Mouse (Mus musculus) stomach, embryonic 15.5 days (tissue): ENCODE measurements at regions not wholly inside any gene's neighbourhood (a gene's known extent, or its start where the extent isn't known, plus 50 kb on each side); places are given as distances from the start of the nearest gene placed in this dataset.

Source experiments
- ATAC-seq: fragments of 200-750 bp; cut with Nextera tagmentation; 2 replicates; pipeline ENCODE4 v1.8.0; 2017; ENCODE audit warnings: low read depth, moderate number of reproducible peaks, moderate TSS enrichment; ENCODE audit not compliant: insufficient read depth, low FRiP score
- H3K27ac ChIP-seq: fragments of 300-500 bp; sonication (generic); 2 replicates; pipeline ENCODE4 v1.5.1; 2015; ENCODE audit warnings: mild to moderate bottlenecking, inconsistent platforms
- H3K27me3 ChIP-seq: fragments of 300-500 bp; sonication (generic); replicated peaks from 2 replicates; pipeline ENCODE4 v1.6.1; 2015; ENCODE audit warnings: inconsistent platforms
- H3K36me3 ChIP-seq: fragments of 300-500 bp; sonication (generic); 2 replicates; pipeline ENCODE4 v1.6.1; 2015; ENCODE audit warnings: inconsistent platforms
- H3K4me1 ChIP-seq: fragments of 300-500 bp; sonication (generic); 2 replicates; pipeline ENCODE4 v1.6.1; 2015; ENCODE audit warnings: inconsistent platforms
- H3K4me2 ChIP-seq: fragments of 300-500 bp; sonication (generic); 2 replicates; pipeline ENCODE4 v1.6.1; 2015; ENCODE audit warnings: mild to moderate bottlenecking, inconsistent platforms
- H3K4me3 ChIP-seq: fragments of 300-500 bp; sonication (generic); replicated peaks from 2 replicates; pipeline ENCODE4 v1.5.1; 2015; ENCODE audit warnings: inconsistent platforms
- H3K9ac ChIP-seq: fragments of 300-500 bp; sonication (generic); 2 replicates; pipeline ENCODE4 v1.6.1; 2015; ENCODE audit warnings: inconsistent platforms
- H3K9me3 ChIP-seq: fragments of 300-500 bp; sonication (generic); 2 replicates; pipeline ENCODE4 v1.6.1; 2016; ENCODE audit warnings: inconsistent platforms
- WGBS: fragments of 180-500 bp; shearing (Covaris S2); methylation state at CpG from one replicate; pipeline ENCODE4 v1.1.7; 2015; 5-methylcytosine and 5-hydroxymethylcytosine counted together

GRCm38 (mm10) chr17:72993134-72993533, 75.0 kb downstream of the Lbh start:
- H3K4me2 ChIP-seq = no peak overlapping the region
- H3K4me3 ChIP-seq = no peak overlapping the region
- H3K27me3 ChIP-seq = no peaks in the 10 kb centered on the region
- H3K27ac ChIP-seq = no peak overlapping the region
- H3K36me3 ChIP-seq = no peaks in the 10 kb centered on the region
- H3K9me3 ChIP-seq = no peaks in the 10 kb centered on the region
- H3K4me1 ChIP-seq = peaks cover 13% of the 10 kb centered on the region; the same call in 1 of the 2 replicates
- H3K9ac ChIP-seq = no peak overlapping the region
- ATAC-seq = no peak

DNA sequence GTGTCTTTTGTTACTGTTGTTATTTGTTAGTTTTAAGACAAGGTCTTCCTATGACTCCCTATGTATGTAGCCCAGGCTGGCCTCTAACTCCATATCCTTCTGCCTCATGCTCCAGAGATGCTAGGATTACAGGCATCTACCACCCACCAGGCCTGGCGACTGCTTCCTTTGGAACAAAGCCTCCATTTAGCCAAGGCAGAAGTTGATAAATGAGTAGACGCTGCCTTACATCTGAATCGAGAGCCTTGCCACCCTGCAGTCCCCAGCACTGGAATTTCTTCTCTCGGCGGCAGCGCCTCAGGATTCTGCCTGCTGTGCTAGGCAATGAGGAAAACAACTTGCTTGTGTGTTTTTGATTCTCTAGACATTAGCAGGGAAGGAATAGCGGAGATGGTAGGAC, 75.5 kb downstream of the Lbh start:
- Histone ChIP-seq H3K27me3 (no peaks in the 10 kb centered on the region), H3K9me3 (no peaks in the 10 kb centered on the region), H3K4me1 (peaks cover 13% of the 10 kb centered on the region; the same call in 1 of the 2 replicates), H3K9ac (no peak overlapping the region), H3K4me2 (no peak overlapping the region), H3K27ac (no peak overlapping the region), H3K4me3 (no peak overlapping the region), H3K36me3 (no peaks in the 10 kb centered on the region)
- 51% methylated on average over 7 of the region's 7 CpGs for WGBS
- ATAC-seq = no peak

GRCm38 (mm10) chr17:72996539-72996938, 78.4 kb downstream of the Lbh start:
- WGBS = 59% methylated on average over 7 of the region's 7 CpGs
- Histone ChIP-seq H3K36me3 (no peaks in the 10 kb centered on the region), H3K27me3 (no peaks in the 10 kb centered on the region), H3K27ac (no peak overlapping the region), H3K4me2 (no peak overlapping the region), H3K9ac (no peak overlapping the region), H3K9me3 (no peaks in the 10 kb centered on the region), H3K4me3 (no peak overlapping the region), H3K4me1 (peaks cover 13% of the 10 kb centered on the region; the same call in 1 of the 2 replicates)
- ATAC-seq = no peak

GRCm38 (mm10) chr17:72997301-72997921, 79.3 kb downstream of the Lbh start:
- WGBS = 24% methylated on average over 5 of the region's 5 CpGs

GRCm38 (mm10) chr17:73005100-73005499, 87.0 kb downstream of the Lbh start:
- Histone ChIP-seq H3K9ac (no peak overlapping the region), H3K36me3 (no peaks in the 10 kb centered on the region), H3K27me3 (no peaks in the 10 kb centered on the region), H3K4me2 (no peak overlapping the region), H3K9me3 (no peaks in the 10 kb centered on the region), H3K27ac (no peak overlapping the region), H3K4me1 (0 out of 2 replicates have a peak, but pooled peaks cover 3% of the 10 kb centered on the region), H3K4me3 (no peak overlapping the region)
- ATAC-seq = no peak
- 72% methylated on average over 9 of the region's 9 CpGs for WGBS

More at GRCm38 (mm10) chr17:72997301-72997921, 79.3 kb downstream of the Lbh start:
- Histone ChIP-seq H3K36me3 (no peaks in the 10 kb centered on the region), H3K27ac (peak overlapping the region; percentile 36; the same call in 1 of the 2 replicates), H3K4me3 (no peak overlapping the region), H3K4me2 (no peak overlapping the region), H3K9me3 (no peaks in the 10 kb centered on the region), H3K9ac (no peak overlapping the region), H3K27me3 (no peaks in the 10 kb centered on the region), H3K4me1 (peaks cover 13% of the 10 kb centered on the region; the same call in 1 of the 2 replicates)
- no peak for ATAC-seq

DNA sequence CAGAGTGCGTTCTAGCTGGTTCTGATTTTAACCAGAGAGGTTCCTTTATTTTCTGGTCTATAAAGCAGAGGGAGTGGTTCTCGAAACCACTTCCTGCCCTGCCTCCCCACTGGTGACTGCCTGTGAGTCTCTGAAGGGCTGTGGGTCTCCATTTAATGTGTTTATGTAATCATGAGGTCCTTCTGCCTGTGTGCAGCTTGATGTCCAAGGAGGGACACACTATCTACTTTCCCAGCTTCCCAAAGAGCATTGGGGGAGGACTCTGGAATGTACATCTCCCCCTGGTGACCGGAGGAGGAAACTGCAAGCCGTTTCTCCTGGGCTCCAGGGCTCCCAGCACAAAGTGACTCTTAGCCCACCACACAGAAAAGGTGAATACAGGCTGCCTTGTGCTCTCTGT, 90.8 kb downstream of the Lbh start:
- Histone ChIP-seq H3K9me3 (no peaks in the 10 kb centered on the region), H3K27me3 (no peaks in the 10 kb centered on the region), H3K27ac (no peak overlapping the region), H3K4me1 (0 out of 2 replicates have a peak, but pooled peaks cover 3% of the 10 kb centered on the region), H3K36me3 (no peaks in the 10 kb centered on the region), H3K9ac (no peak overlapping the region), H3K4me3 (no peak overlapping the region), H3K4me2 (no peak overlapping the region)
- WGBS = 53% methylated on average over 4 of the region's 4 CpGs
- no peak for ATAC-seq

- no peak overlapping the region for H3K4me3 ChIP-seq
- H3K4me2 ChIP-seq = no peak overlapping the region
- H3K36me3 ChIP-seq = no peaks in the 10 kb centered on the region
- H3K27me3 ChIP-seq = no peaks in the 10 kb centered on the region
- no peak for ATAC-seq
- 51% methylated on average over 4 of the region's 4 CpGs for WGBS
- no peaks in the 10 kb centered on the region for H3K9me3 ChIP-seq
- no peak overlapping the region for H3K9ac ChIP-seq
- H3K27ac ChIP-seq = peak overlapping the region; percentile 59; the same call in 1 of the 2 replicates
- H3K4me1 ChIP-seq = 0 out of 2 replicates have a peak, but pooled peaks cover 3% of the 10 kb centered on the region
These were observed 91.9 kb downstream of the Lbh start for GRCm38 (mm10) chr17:73009962-73010361.

- H3K36me3 ChIP-seq = no peaks in the 10 kb centered on the region
- no peak overlapping the region for H3K27ac ChIP-seq
- ATAC-seq = no peak
- no peak overlapping the region for H3K4me2 ChIP-seq
- no peak overlapping the region for H3K9ac ChIP-seq
- H3K4me3 ChIP-seq = no peak overlapping the region
- H3K9me3 ChIP-seq = no peaks in the 10 kb centered on the region
- H3K4me1 ChIP-seq = 0 out of 2 replicates have a peak, but pooled peaks cover 3% of the 10 kb centered on the region
- no peaks in the 10 kb centered on the region for H3K27me3 ChIP-seq
- 48% methylated on average over 6 of the region's 6 CpGs for WGBS
These were observed 94.3 kb downstream of the Lbh start for GRCm38 (mm10) chr17:73012356-73012755.

- no peak overlapping the region for H3K9ac ChIP-seq
- no peak overlapping the region for H3K4me2 ChIP-seq
- no peak overlapping the region for H3K27ac ChIP-seq
- H3K27me3 ChIP-seq = no peaks in the 10 kb centered on the region
- 0 out of 2 replicates have a peak, but pooled peaks cover 3% of the 10 kb centered on the region for H3K4me1 ChIP-seq
- no peak for ATAC-seq
- WGBS = 57% methylated on average over 5 of the region's 5 CpGs
- H3K9me3 ChIP-seq = no peaks in the 10 kb centered on the region
- H3K36me3 ChIP-seq = no peaks in the 10 kb centered on the region
- H3K4me3 ChIP-seq = no peak overlapping the region
These were observed 94.8 kb upstream of the Lclat1 start for GRCm38 (mm10) chr17:73012954-73013353.

- Histone ChIP-seq H3K36me3 (no peaks in the 10 kb centered on the region), H3K9ac (no peak overlapping the region), H3K4me2 (no peak overlapping the region), H3K9me3 (no peaks in the 10 kb centered on the region), H3K4me1 (no peaks in the 10 kb centered on the region), H3K4me3 (no peak overlapping the region), H3K27ac (no peak overlapping the region), H3K27me3 (no peaks in the 10 kb centered on the region)
- 58% methylated on average over 9 of the region's 9 CpGs for WGBS
- no peak for ATAC-seq
These were observed 93.5 kb upstream of the Lclat1 start for GRCm38 (mm10) chr17:73014090-73014853.

GRCm38 (mm10) chr17:73017173-73017572, 90.6 kb upstream of the Lclat1 start:
- ATAC-seq = no peak

GRCm38 (mm10) chr17:73022630-73023051, 85.1 kb upstream of the Lclat1 start:
- Histone ChIP-seq H3K9me3 (no peaks in the 10 kb centered on the region), H3K36me3 (no peaks in the 10 kb centered on the region), H3K9ac (no peak overlapping the region), H3K27me3 (no peaks in the 10 kb centered on the region), H3K4me3 (no peak overlapping the region), H3K4me1 (peaks cover 10% of the 10 kb centered on the region), H3K27ac (peak overlapping the region; percentile 71), H3K4me2 (no peak overlapping the region)
- ATAC-seq = peak; percentile 81; the same call in 1 of the 2 replicates
- WGBS = 29% methylated on average over 8 of the region's 8 CpGs

More at GRCm38 (mm10) chr17:73017173-73017572, 90.6 kb upstream of the Lclat1 start:
- Histone ChIP-seq H3K4me2 (no peak overlapping the region), H3K9ac (no peak overlapping the region), H3K27ac (no peak overlapping the region), H3K4me1 (peaks cover under 1% of the 10 kb centered on the region; the same call in 1 of the 2 replicates), H3K27me3 (no peaks in the 10 kb centered on the region), H3K9me3 (no peaks in the 10 kb centered on the region), H3K4me3 (no peak overlapping the region), H3K36me3 (no peaks in the 10 kb centered on the region)
- WGBS = 48% methylated on average over 5 of the region's 5 CpGs
